Mouse (Mus musculus): ENCODE measurements at regions not wholly inside any gene's neighbourhood (a gene's known extent, or its start where the extent isn't known, plus 50 kb on each side); places are given as distances from the start of the nearest gene placed in this dataset.
A peak's percentile ranks its signal among the peaks of the same experiment; 100 is the strongest.

DNA sequence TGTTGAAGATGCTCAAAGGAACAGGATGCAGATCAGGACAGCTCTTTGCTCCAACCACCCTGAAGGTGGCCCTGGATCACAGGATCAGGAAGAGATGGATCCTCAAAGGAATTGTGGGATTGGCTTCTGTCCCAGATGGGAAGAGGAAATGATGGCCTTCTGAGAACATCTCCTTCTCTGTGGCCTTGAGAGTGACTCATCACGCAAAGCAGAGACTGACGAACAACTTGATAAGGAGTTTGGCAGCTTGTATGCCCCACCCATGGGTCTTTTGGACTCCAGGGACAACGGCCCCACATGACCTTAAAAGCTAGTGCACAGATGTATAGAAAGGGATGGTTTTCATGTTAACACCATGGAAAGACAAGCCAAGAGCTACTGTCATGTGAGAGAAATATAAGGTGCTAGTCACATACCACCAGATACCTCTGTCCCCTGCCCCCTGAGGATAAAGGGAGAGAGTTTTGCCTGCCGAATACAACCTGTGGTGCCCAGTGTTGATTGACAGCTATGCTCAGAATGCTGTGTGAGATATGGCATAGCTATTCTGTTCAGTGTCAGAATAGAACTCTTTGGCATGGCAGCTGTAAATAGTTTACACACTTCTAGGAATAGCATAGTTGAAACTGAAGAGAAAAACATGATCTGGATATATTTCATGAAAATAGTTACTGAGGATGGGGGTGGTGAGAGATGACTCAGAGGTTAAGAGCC lies 109.2 kb upstream of the S1pr3 start:
- DNase-seq, result peak; percentile 43 to 71

DNA sequence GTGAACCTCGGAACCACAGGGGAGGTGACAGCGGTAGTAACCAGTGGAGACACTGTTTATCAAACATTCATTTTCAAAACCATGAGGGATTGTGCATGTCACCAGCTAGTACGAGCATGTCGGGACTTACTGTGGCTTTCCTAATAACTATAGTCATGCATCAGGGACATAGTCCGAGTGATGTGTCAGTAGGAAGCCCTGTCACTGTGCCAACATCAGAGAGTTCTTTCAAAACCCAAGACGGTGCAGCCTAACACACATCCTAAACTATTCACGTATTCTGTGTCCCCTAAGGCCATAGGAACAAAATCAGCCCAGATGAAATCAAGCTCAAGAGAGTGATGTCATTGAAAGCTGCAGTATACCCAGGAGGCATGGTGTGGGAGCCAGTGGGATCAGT lies 107.0 kb upstream of the S1pr3 start:
- no peak for DNase-seq

DNA sequence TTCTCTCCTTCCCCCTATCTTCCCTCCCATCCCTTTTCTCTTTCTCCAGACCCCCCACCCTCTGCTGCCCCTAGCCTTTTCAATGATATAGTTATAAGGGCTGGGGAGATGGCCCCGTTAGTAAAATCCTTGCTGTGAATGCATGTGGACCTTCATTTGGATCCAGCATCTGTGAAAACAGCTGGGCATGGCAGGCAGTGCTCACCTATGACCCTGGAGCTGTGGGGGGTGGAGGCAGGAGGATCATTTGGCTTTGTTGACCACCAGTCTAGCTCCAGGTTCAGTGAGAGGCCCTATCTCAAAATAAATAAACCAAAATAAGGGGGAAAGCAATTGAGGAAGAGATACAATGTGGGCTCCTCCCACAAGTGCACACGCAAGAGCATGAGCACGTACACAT lies 105.3 kb upstream of the S1pr3 start:
- no peak for DNase-seq

DNA sequence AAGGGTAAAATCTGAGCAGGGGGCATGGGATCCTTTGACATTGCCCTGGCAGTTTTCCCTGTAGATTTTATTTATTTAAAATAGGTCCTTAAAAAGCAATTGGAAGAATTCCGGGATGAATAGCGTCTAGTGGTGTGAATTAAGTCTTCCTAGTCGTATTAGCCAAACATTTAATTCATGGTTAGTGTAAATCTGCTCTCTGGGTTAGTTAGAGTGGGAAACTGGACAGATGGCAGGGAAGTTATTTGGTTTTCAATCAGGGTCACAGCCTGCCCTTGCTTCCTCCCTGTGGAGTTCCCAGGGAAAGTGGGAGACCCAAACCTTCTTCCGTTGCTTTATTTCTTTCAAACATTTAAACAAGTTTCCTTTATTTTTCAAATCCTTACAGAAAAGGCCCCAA lies 103.8 kb upstream of the S1pr3 start:
- no peak for DNase-seq

DNA sequence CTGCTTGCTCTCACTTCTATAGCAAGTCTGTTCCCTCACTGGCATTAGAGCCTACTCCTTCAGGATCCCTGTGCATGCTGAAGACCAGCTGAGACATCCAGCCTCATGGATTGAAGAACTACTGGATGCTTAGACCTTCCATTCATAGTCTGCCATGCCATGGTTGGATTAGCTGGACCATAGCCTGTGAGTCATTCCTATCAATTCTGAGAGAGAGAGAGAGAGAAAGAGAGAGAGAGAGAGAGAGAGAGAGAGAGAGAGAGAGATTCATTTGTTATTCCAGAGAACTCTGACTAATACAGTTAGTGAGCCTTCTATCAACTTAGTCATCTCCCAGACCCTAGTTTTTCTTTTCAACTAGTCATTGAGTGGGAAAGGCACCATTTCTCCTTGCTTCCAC lies 99.0 kb upstream of the S1pr3 start:
- DNase-seq, result no peak

DNA sequence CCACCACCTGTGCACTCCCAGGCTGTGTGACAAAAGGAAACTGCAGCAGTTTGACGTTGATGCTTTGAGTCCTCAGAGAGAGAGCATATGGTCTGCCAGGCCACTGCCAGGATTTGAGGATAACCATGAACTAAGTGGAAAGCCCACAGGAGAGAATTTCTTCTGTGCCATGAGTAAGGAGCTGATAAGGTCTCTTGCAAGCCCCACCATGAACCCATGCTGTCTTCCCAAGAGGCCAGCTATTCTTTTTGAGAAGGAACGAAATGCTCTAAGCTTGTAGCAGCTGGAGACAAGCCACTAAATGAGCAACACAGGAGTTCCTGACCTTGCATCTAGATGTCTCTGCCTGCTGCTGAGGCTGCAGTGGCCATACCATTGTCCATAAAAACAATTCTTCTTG lies 98.4 kb upstream of the S1pr3 start:
- DNase-seq, result no peak

DNA sequence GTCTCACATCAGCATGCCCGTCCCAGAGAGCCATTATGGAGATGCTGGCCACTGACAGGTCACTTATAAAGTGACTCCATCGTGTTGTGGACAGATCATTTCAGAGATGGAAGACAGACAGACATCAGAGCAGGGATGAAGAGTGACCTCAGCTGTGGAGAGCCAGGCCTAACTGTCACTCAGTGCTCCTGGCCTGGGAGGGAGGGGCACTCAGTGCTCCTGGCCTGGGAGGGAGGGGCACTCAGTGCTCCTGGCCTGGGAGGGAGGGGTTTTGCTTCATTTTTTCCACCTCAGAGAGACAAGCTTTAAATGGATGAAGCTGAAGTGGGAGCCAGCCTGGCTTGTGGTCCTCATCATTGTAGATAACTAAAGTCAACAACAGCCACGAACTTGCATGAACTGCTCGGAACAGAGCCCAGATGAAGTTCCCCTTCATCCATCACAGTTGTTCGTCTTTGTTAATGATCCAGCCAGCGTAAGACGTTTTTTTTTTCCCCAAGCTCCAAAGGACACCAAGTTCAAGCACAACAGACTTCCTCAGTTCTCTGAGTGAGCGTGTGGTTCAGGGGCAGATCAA lies 96.7 kb upstream of the S1pr3 start:
- no peak for DNase-seq

DNA sequence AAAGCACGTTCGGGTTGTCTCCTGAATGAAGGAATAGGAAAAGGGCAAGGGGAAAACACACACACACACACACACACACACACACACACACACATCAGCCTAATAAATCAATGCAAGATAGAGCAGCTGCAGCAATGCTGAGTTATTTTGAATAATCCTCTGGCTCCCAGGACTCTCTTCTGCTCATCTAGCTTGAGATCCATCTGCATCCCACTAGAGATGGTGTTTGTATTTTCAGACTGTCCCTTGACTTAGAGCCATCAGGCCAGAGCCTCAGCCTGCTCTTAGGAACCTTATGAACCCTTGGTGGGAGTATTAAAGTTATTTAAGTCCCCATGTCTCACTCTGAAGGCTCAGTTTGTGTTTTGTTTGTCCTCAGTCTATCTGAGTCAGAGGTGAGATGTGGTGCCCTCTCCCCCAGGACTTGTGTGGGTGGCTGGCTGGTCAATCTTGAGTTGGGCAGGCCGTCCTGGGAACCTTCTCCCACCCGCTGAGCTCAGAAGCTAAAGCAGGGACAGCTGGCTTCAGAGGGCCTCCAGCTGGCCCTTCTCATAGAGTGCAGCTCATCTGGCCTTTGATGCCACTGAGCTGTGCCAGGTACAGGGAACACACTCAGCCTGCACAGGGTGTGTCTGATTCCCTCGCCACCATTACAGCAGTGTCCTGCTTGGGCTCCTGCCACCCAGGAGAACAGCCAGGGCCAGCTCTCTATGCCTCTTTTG lies 95.1 kb upstream of the S1pr3 start:
- no peak for DNase-seq

DNA sequence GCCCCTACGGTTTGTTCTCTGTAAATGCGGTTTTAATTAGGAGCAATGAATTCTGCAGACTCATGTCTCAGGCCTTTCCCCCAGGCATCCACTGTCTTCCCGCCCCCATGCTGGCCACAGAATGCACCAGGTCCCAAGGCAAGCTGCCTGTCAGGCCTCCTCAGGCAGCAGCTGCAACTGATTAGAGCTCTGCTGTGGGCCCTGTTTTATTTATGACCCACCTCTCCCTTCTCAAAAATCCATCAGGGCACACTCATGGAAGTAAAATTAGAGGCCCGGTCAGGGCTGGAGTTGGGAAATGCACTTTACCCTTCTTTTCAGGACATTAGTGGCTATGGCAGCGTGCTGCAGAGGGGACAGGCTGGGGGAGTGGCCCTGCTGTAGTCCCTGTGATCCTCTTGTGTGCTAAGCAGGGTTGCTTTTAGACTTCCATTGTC lies 93.9 kb upstream of the S1pr3 start:
- no peak for DNase-seq

DNA sequence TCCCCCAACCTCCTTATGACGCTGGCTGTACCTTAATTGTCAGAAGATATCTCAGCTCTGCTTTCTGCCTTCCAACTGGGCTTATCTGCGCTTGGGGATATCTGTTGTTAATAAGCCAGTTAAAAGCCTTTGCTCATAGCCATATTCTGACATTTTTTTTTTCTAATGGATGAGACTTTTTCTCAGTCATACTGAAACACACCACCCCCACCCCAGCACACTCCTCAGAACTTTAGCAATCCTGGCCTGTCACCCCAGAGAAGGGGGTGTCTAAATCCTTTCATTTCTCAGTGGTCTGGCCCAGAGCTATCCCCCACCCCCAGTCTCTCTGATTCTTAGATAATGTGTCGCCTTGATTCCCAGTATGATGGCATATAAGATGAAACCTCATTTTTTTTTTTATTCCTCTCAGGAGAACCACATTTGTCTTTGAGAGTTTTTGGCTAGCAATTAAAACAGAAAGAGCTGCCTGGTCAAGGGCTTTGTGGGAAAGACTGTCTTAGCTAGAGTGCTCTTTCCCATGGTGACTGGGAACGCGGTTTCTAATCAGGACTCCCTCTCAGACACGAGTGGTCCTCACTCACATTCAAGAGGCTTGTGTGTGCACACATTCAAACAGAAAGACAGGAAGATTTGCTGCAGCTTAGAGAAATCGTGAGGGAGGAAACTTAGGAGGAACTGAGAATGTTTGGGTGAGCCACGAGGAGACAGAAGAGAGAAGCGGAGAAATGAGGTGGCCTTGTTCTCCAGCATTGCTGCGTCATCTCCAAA lies 93.2 kb upstream of the S1pr3 start:
- DNase-seq, result no peak

DNA sequence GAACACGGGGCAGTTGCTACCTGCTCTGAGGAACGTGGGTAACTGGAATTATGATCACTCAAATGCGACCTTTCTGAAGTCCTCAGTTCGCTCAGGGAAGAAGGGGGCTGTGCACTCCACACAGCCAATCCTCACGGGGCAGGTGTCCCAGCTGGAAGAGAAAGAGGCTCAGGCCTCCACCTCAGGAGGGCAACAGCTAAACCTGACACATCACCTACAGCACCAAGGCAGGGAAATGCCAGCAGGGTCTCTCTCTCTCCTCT lies 92.7 kb upstream of the S1pr3 start:
- no peak for DNase-seq

DNA sequence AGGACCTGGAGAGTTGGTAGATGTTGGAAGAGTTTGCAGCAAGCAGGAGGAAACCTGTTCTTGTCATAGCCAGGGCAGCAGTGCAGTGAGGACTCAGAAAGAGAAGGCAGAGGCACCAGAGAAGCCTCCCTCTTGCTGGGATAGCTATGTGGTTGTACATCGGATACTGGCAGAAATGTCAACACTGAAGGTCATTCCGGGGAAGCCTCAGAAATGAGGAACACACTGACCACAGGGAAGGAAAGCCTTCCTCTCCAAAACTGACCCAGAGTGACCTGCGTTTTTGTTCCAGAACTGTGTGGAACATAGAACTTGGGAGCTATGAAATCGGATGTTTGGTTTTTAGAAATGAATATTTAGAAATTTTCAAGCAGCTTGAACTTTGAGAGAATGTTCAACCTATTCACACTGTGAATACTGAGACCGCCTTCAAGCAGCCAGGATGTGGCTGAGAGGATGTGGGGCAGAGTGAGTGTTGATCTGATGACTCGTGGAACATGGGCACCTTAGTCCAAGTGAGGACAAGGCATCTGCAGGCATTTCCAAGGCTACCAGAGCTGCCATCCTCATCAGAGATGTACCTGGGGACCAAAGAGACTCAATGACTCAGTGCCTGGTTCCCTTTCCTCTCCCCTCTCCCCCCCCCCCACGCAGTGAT lies 85.3 kb upstream of the S1pr3 start:
- DNase-seq, result no peak

DNA sequence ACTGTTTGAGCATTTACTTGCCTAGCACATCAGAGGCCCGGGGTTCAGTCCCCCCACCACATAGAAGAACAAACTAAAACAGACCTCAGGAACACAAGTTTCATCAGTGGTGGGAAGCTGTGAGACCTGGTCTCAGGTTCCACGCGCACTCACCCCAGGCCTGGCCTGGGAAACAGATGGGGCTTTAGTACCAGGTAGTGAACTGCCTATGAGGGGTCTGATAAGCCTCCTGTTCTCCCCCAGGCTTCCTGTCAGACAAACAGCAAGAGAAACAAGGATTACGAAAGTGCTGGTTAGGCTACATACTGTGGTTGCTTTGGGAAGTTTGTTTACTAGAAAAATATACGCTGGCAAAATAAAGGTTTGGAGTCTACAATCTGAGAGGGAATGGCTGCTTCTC lies 83.7 kb upstream of the S1pr3 start:
- DNase-seq, result no peak

DNA sequence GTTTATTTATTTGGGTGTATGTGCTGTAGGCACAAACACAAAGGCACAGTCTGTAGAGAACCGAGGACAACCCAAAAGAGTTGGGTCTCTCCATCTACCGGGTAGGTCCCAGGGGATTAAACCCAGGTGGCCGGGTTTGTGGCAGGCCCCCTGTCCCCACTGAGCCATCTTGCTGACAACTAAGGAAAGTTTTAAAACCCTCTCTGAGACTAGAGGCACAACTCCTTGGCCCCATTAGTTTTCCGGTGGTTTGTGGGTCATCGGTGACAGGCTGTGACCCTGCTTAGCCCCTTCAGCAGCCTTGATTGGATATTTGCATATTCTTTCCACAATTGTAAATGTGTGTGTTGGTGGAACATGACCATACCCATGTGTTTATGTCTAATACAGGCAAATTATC lies 83.1 kb upstream of the S1pr3 start:
- no peak for DNase-seq

DNA sequence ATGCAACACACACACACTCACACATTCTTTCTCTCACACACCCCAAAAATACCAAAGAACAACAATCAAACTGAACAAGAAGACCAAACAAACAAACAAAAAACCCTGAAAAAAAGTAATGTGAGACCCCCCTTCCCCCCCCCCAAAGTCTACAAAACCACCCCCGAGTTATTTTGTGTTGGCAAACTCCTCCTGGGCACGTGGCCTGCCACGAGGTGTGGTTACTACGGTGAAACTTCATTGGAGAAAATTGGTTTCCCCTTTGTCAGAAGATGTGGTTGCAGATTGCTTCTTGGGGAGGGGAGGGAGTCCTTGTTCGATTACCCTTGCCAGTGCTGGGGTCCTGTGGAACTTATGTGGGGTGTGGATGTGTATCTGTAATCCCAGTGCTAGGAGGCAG lies 82.3 kb upstream of the S1pr3 start:
- no peak for DNase-seq

DNA sequence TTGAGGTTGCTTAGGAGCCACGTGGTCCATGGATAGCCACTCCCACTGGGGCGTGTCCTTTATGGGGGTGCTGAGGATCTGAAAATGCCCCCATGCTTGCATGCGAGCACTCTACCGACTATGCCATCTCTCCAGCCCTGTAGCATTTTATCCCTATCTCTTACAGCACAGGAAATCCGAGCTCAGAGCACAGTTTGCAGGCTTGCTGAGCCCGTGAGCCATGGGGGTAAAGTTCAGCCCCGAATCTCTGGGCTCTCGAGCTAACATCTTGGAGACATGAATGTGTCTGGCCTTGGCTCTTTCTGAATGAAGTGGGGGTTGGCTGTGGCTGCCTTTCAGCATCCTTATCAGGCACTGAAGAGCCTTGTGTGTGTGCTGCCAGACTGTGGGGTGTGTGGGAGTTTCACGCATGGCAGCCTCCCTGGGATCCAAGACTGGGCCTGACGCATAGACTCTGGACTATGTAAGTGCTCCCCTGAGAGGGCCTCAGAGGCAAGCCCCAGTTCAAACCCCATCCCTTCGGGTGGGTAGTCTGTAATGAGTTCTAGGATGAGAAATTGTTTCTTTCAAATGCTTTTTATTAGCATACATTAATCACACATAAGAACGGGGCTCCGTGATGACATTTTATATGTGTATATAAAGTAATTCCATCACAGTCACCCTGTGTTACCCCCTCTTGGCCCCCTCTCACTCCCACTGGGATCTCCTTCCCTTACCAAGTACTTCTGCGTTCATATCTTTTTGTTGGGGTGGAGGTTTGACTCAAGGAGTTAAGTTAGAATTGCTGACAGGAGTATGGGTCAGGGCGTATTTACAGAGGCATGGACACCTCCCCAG lies 80.1 kb upstream of the S1pr3 start:
- DNase-seq, result no peak

DNA sequence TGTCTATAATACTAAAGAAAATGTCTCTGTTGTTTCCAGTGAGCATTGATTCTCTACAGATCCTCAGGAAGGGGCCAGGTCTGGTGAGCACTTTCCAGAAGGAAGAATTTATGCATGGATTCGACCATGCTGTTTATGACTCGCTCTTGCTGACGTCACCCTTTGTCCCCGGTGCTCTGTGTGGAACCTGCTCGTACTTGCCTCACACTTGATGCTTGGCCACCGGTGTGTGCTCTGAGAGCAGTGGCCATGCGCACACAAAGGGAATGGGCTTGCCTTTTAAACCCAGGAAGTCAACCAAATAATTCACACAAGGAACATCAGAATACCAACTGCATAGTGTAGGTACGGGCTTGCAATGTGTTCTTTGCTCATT lies 79.5 kb upstream of the S1pr3 start:
- no peak for DNase-seq

DNA sequence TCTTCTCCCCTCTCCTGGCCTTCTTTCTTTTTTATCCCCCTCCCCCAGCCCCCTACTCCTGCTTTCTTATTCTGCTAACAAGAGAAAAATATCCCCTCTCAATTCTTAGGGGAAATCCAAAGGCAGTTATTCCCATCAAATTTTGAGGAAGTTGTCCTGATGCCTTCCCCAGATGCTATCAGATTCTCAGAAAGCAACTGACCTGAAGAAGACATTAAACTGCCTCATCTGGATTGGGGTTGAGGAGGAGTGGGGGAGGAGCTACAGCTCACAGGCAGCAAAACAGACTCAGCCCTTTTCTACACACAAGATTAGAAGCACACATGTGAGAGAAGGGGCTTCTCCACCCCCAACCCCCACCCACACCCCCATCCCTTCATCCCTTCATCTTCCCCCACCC lies 78.7 kb upstream of the S1pr3 start:
- DNase-seq, result no peak

DNA sequence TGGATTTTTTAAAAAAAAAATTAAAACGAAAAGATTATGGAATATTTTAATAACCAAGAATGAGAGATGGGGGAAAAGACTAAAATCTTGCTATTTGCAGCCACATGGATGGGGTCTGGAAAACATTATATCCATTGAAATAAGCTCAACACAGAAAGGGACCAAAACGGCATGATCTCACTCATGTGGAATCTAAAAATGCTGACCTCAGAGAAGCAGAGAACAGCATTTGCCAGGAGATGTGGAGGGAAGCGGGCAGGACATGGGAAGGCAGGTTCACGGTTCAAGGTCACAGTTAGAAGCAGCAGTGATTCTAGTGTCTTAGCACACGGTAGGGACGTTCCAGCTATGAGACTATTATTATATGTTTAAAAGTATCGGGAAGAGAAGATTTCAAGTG lies 76.2 kb upstream of the S1pr3 start:
- DNase-seq, result no peak

DNA sequence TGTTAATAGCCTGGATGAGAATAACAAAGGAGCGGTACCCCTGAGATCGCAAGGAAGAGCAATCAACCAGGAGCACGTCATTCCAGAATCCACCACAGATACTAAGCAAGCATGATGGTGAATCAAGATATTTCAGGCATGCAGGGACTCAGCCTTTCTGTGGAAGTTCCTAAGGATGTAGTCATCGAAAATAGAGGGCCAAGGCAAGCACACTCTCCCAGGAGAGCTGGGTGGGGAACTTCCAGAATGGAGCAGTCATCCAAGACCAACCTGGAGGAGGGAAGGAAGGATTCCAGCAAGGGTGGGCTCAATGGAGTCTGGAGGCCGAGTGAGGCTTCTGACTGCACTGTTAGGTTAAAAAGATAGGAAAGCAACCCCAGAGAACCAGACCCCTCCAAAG lies 75.0 kb upstream of the S1pr3 start:
- DNase-seq, result no peak

DNA sequence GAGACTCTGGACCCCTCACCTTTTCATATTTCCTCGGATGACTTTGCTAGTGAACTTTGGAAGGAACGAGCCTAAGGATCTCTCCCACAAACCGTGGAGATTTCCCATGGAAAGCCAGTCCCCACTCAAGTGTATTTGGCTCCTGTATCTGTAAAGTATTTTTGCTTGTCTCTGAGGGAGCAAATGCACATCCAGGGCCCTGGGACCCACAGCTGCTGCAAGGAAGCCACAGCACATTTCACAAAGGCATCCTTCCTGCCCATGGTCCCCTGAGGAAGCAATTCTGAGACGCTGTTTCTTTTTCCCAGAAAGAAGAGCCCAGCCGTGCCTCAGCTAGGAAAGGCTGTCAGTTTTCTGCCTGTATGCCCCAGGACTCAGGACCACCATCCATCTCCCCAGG lies 71.7 kb upstream of the S1pr3 start:
- DNase-seq, result no peak

DNA sequence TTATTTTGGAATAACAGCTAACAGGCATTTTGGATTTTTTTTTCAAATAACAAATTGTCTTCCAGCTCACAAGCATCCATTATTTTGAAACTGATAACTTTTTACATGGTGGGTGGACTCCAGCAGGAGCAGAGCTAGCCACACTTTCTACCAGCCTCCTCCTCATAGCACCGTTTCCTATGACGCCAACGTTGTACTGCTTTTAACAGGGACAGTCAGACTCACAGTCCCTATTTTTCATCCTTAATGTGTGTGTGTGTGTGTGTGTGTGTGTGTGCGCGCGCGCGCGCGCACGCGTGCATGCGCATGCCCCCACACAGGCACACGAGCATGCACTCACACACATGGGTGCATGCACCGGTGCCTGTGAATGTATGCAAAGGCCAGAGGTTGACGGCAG lies 70.5 kb upstream of the S1pr3 start:
- no peak for DNase-seq
